Mouse (Mus musculus): ENCODE measurements around the gene Gm960.
"Not testable (repeated sequence)": the region's sequence is repeated elsewhere in the genome, so short reads cannot be mapped to it uniquely, and the experiment has no call there.

Gene Gm960

DNA sequence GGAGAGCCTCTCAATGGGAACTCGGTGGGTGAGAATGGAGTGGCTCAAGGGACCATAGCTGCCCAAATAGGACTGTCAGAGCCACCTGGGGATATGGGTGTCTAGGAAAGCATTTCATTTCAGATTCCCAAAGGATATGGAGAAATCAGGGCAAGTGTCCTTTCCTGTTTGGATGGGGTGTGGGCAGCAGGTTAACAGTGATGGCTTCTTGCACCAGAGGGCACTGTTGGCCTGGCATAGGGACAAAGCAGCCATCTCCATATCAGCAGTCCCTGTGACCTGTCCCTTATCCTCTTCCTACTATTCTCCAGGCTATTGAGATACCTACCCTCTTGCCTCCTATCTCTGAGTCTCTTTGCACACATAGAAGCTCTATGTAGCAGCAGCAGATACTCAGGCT lies 109.4 kb downstream of the Gm960 start:
- DNase-seq (ENCODE audit: low spot score) = no peak

DNA sequence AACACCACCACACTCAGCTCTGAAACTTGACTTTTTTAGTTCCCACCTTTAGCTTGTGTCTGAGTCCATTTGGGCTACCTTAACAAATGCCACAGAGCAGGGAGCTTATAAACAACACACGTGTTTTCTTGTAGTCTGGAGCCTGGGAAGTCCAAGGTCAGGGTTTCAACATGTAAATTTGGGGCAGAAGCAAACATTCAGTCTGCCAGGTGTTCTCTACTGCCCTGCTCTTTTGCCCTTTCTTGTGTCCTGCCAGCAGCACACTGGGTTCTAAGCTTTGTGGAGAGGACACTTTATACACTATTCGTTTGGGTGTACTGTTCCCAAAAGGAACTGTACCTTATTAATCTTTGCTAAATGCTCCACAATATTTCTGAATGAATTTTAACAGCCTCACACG lies 110.0 kb downstream of the Gm960 start:
- no peak for DNase-seq (ENCODE audit: low spot score)

DNA sequence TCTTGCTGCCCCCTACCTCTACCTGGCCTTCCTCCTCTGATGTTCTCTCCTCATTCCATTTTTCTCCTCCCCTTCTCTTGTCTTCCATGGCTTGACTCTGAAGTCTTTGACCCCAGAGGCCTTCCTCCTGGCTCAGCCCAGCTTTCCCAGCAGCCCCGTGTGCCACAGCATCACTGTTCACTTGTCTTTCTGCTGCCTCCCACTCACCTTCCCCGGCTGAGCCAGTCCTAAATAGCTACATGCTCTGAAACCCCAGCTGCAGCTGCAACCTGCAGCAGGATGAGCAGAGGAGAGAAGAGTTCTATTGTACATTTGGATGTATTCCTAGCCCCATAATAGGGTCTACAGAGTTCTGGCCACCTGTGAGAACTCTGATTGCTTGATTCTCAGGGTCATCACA lies 111.0 kb downstream of the Gm960 start:
- no peak for DNase-seq (ENCODE audit: low spot score)

DNA sequence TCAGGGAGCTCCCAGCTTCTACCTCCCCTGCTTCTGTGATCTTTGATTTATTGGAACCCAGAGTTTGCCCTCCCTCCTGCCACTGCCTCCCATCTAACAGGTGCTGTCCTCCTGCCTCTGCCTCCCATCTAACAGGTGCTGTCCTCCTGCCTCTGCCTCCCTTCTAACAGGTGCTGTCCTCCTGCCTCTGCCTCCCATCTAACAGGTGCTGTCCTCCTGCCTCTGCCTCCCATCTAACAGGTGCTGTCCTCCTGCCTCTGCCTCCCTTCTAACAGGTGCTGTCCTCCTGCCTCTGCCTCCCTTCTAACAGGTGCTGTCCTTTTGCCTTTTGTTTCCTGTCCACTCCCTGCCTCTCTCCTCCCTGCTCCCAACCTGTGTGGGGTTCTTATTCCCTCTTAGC lies 111.7 kb downstream of the Gm960 start:
- not testable (repeated sequence) for DNase-seq (ENCODE audit: low spot score)

DNA sequence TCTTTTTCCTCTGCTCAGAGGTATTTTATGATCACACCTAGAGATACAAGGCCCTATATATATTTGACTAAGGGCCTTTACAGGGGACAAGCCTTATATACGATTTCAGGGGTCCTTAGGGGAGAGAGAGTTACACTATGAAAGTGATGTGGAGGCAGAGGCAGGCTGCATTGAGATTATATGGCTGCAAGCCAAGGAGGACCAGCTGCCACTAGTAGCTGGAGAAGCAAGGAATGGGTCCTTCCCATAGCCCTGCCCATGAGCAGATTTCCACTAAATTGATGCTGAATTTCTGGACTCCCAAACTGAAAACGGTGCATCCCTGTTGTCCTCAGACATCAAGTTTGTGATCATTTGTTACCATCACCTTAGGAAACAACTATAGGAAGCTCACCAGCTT lies 114.6 kb downstream of the Gm960 start:
- DNase-seq (ENCODE audit: low spot score) = no peak

DNA sequence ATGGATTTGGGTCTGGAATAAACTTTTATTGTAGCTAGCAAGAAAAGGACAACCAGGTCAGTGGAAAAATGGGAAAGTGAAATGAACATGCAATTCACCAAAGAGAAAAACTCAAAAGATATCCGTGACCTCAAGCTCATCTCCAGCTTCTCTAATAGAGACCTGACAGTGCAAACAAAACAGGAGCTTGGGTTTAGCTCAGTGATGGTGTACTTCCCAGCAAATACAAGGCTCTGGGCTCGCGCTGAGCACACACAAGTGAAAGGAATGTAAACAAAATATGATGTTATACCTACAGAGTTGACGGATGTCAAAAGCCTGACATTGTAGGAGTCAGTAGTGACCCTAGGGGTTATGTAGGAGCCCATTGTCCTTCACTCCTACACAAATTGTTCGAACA lies 119.2 kb downstream of the Gm960 start:
- DNase-seq (ENCODE audit: low spot score) = no peak

DNA sequence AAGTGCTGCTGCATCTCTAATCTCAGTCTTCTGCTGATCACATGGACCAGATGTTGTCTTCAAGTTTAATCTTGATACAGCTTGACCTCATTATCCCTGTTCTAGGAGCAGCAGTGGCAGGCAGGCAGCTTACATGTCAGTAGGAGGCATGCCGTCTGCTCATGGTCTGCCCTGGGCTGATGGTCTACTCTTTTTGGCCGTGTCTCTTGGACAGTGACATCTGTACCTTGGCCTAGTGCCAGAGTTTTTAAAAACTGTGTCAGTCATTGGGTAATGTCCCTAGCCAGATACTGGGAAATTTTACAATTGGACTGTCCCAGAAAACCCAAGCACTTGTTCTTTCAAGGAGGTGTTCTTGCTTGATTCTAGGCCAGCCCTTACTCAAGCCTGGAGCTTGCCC lies 119.7 kb downstream of the Gm960 start:
- DNase-seq (ENCODE audit: low spot score) = no peak

Data from ovary, postnatal 36 days (tissue).